Mouse (Mus musculus): ENCODE measurements at regions not wholly inside any gene's neighbourhood (a gene's known extent, or its start where the extent isn't known, plus 50 kb on each side); places are given as distances from the start of the nearest gene placed in this dataset.
A peak's percentile ranks its signal among the peaks of the same experiment; 100 is the strongest.

- DNase-seq (ENCODE audit: low spot score in 2 of 2): no peak
Measured at GRCm38 (mm10) chr12:68576855-68577254, 582.1 kb downstream of the Rps29 start.

DNA sequence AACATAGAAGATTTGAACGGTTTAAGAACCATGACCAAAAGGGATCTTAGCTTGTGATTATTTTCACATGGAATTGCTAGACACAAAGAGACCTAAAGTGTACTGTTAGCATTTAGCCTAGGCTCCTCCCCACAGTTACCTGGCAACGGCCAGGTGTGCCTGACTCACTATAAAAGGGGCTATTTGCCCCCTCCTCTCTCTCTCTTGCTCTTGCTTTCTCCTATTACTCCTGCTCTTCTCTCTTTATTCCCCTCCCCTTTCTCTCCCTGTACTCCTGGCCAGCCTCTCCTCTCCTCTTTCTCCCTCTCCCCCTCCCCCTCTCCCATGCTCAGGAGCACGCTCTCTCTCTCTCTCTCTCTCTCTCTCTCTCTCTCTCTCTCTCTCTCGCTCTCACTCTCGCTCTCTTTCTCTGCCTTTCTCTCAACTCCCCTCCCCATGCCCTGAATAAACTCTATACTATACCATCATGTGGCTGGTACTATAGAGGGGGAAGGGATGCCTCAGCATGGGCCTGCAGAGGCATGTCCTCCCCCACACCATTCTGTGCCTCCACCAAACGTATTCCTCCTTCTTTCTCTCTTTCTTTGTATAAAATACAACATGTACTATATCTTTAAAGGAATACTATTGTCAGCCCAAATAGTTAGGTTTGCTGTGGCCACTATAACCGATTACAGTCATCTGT, 603.9 kb downstream of the Rps29 start:
- no peak for DNase-seq (ENCODE audit: low spot score in 2 of 2)

DNA sequence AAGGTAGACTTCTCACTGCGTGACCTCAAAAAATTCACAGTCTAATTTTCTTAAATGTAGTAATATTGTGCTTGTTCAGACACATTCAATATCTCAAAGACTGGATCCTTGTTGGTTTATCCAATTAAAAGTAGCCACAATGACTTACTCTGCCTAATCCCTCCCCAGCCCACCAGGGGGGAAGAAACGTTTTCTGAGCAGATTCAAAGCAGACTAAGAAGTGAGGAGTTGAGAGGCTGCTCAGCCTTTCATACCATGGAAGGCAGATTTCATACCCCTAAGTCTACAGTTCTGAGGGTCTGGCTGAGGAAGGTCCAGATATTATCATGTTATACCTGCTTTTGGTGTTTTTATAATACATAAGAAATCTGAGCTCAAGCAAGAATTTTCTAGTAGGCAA, 604.7 kb downstream of the Rps29 start:
- no peak for DNase-seq (ENCODE audit: low spot score in 2 of 2)

GRCm38 (mm10) chr12:68541811-68542210, 617.2 kb downstream of the Rps29 start:
- DNase-seq (ENCODE audit: low spot score in 2 of 2): no peak

DNA sequence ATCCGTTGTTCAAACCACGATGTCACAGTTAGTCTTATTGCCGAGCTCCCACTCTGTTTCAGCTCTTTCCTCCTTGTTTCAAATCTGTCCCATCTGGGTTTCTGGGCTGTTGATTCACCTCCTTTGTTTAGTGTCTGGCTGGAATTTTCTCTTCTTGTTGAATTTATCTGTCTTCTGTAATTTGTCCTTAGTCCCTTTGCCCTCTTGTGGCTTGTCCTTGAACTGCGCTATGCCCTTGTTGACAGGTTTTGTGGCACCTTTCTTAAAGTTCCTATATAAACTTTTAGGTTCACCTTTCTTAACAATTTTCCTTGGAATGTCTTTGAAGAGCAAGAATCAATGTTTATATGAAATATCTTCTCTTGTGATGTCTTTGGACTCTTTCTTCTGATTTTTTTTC, 658.2 kb downstream of the Rps29 start:
- DNase-seq (ENCODE audit: low spot score in 2 of 2): peak; percentile 11 to 16

- peak; percentile 3 to 13 for DNase-seq (ENCODE audit: low spot score in 2 of 2)
Measured at GRCm38 (mm10) chr12:68463032-68463431, 696.0 kb downstream of the Rps29 start.

- no peak for DNase-seq (ENCODE audit: low spot score in 2 of 2)
Measured at GRCm38 (mm10) chr12:68458196-68458595, 700.8 kb downstream of the Rps29 start.

DNA sequence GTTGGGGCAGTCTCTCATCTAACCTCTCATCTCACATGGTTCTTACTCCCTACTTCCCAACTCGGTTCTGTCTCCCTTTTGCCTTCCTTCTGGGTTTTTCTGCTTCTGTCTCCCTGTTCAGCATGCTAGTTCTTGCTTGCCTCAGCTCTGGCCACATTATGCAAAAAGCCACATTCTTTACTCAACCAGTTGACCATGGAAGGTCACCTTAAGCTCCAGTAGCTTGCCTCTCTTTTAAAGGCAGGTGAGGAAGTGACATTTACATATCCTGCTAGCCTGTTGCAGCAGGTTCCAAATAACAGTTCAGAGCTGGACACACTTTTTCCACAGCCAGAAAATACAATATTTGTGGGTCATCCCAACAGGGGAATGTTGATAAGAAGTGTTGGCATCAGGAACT, 732.4 kb downstream of the Rps29 start:
- no peak for DNase-seq (ENCODE audit: low spot score in 2 of 2)

DNA sequence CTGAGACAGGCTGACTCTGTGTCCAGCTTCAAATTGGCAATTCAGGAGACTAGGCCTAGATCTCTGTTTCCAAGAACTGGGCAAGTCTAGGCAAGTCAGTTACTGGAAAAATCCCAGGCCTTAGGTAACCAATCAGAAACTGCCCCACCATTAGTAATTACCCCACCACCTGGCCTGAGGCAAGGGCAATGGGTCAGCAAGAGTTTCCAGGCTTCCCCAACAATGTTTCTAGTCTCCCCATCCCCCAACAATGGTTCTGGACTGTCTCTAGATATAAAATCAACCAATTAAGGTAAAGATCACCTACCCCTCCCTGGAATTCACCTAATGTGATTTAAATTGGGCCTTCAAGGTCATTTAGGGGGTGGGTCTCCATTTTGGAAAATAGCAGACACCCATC, 734.0 kb downstream of the Rps29 start:
- DNase-seq (ENCODE audit: low spot score in 2 of 2): no peak

Measured in layer of hippocampus, postnatal 10 days (tissue).